Mouse (Mus musculus): ENCODE results near the gene Rnaseh2b.

Rnaseh2b gene

DNA sequence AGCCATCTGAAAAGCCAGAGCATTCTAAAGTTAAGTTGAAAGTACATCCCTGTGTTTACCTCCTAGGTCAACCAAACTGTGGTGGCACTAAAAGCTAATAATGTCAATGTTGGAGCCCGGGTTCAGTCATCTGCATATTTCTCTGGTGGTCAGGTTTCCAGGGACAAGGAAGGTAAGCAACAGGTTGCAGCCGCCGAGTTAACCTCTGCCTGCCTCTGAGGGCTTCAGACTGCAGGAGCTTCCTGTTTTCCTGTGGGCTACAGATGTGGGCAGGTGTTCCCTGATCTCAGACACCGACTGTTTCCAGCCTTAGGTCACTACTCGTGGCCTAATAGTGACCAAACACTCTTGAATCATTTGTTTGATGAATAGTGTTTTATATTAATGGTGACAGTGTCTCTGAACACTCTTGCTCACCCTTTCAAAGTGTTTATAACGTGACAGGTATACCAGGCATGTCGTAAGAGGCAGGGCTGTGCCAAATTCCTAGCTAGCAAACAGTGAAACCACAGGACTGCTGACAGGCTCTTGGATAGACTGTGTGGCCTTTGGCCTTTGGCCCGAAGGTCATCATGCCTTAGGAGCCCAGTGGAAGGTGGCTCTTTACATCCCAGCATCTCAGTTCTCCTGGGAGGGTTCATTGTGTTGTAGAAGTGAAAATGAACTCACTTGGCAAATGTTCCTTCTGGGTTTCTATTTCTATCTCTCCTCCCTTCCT lies 69.0 kb downstream of the Rnaseh2b start:
- no peak for DNase-seq (ENCODE audit: low spot score in 2 of 2)

- no peak for DNase-seq (ENCODE audit: low spot score in 2 of 2)
These were observed 71.4 kb downstream of the Rnaseh2b start for GRCm38 (mm10) chr14:62363774-62364173.

DNA sequence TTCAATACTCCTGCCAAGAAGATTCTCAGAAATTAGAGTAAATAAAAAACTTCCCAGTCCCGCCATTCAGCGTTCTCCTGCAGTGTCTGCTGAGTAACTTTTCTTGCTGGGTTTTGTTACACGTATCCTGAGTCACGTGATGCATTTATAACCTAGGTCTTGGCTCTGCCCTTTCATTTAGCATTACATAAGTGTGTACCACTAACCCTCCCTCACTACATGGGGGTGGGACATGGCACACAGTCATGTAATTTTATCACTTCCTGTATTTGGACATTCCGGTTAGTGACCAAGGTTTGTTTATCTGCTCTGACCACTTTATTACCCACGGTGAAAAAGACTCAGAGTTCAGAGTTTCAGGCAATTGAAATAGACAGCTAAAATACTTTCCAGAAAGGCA lies 78.4 kb downstream of the Rnaseh2b start:
- DNase-seq (ENCODE audit: low spot score in 2 of 2), result no peak

DNA sequence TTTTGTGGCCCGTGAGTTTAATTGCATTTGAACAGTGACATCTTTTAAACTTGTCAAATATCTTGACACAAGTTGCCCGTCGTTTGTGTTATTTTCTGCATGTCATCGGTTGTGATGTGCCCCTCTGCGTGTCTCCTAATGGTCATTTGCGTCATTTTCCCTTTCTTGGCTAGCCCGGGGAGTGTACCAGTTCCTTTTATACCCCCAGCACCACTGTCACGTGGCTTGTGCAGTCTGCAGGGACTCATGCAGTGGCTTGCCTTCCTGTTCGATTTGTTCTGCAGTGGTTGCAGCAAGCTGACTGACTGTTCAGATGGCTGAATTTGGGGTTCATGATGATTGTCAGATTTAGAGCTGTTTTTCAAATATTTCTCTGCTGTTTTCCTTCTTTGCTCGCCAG lies 81.6 kb downstream of the Rnaseh2b start:
- DNase-seq (ENCODE audit: low spot score in 2 of 2), result no peak

DNA sequence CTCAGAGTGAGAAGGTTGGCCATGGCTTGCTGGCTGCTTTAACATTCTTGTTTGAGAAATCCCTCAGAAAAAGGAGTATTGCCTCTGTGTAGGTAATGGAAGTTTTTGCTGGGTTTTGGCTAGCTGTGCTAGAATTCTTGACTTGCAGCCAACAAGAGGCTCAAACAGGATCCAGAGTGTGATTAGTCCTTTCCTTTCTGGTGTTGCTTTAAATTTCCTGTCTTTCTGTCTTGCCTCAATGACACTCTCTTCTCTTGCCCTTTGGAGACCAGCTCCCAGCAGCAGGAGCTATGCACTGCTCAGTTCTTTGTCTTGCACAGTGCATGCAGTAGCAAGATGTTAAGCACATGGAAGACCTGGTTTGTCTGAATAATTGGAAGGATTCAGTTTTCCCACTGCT lies 83.3 kb downstream of the Rnaseh2b start:
- no peak for DNase-seq (ENCODE audit: low spot score in 2 of 2)

DNA sequence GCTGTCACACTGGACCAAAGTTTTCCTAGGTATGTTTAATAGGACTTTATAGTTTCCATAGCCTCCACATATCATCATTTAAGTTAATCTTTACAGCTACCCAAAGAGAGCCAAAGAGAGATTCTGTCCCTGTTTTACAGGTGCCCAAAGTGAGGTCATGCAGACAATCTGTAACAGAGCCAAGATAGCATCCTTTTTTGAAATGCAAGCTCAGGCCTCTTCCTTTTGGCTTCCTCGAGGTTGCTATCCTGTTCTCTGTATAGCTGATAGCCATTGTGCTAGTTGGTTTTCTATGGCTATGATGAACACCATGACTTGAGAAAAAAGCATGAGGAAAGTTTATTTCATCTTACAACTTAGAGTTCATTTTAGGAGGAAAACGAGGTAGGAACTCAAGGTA lies 83.7 kb downstream of the Rnaseh2b start:
- no peak for DNase-seq (ENCODE audit: low spot score in 2 of 2)

- no peak for DNase-seq (ENCODE audit: low spot score in 2 of 2)
These were observed 87.0 kb downstream of the Rnaseh2b start for GRCm38 (mm10) chr14:62379391-62379790.

DNA sequence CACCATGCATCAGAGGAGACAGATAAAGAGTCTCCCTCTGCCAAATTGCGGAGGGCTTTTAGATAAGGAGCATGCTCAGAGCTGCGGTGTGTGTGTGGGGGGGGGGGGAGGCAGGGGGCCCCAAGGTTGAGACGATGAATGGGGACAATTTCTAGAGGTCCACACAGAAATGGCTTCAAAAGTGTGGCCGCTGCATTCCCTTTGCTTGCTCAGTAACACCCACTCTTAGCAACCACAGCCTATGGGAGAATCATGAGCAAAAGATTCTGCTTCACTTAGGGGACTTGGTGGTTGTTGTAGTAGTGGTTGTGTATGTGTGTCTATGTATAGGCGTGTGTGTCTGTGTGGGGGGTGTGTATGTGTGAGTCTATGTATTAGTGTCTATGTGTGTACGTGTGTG lies 88.2 kb downstream of the Rnaseh2b start:
- no peak for DNase-seq (ENCODE audit: low spot score in 2 of 2)

DNA sequence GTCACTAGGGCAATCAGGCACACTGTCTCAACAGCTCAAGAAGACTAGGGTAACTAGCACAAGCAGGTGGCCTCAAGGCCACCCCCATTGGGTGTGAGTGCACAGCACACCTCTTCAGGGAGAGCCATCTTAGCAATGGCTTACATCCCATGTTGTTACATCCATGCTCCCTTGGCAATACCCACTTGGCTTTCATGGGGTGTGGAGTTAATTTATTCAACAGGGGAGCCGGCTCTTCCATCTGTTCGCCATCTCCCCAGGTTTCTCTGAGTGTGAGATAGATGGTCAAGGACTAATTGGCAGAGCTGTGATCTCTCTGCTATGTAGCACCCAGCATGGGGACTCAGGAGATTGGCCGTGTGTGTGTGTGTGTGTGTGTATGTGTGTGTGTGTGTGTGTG lies 90.7 kb downstream of the Rnaseh2b start:
- DNase-seq (ENCODE audit: low spot score in 2 of 2), result no peak

DNA sequence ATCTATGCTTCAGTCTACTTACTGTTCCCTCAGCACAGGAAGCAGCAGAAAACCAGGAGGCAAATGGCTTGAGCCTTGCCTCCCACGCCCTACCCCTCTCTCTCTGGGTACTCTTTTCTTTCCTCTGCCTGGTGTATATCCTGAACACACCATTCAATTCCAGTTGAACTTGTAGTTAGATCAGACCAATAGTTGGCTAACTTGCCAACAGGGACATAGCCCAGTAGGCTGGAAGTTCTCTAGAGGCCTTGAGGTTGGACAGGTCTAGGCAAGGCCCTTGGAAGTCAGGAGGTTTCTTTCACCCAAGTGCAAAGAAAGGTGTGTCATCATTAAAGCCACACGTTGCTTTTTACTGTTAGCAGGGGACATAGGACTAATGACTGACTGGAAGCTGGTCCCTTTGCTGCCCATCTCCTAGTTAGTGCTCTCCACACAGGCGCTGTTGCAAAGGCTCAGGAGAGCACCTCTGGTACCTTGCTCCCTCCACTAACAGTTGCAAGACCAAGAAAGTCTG lies 91.5 kb downstream of the Rnaseh2b start:
- DNase-seq (ENCODE audit: low spot score in 2 of 2), result no peak

GRCm38 (mm10) chr14:62389064-62389728 lies 96.8 kb downstream of the Rnaseh2b start:
- peak; percentile 46 to 73 for DNase-seq (ENCODE audit: low spot score in 2 of 2)

- peak; percentile 26 to 33 for DNase-seq (ENCODE audit: low spot score in 2 of 2)
These were observed 97.5 kb downstream of the Rnaseh2b start for GRCm38 (mm10) chr14:62389729-62390536.

DNA sequence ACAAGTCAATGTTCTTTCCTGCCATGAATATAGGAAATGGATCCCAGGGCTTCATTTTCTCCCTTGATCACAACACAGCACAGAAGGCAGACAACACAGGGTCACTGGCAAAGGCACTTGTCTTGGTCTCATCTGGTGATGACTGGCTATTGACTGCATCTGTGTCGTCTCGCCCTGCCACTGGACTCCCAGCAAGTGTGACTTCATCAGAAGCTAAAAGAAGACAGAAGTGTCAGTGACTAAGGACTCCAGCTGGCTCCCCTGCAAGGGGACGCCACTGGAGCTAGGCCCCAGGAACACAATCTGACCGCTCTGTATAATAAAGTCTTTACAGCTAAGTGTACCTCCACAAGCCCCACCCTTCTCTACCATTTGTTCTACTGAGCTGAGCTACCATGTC lies 100.4 kb downstream of the Rnaseh2b start:
- DNase-seq (ENCODE audit: low spot score in 2 of 2), result no peak

GRCm38 (mm10) chr14:62395346-62395745 lies 103.0 kb downstream of the Rnaseh2b start:
- DNase-seq (ENCODE audit: low spot score in 2 of 2), result no peak

GRCm38 (mm10) chr14:62416007-62416741 lies 123.8 kb downstream of the Rnaseh2b start:
- peak; percentile 17 to 34 for DNase-seq (ENCODE audit: low spot score in 2 of 2)

GRCm38 (mm10) chr14:62416742-62417134 lies 124.3 kb downstream of the Rnaseh2b start:
- DNase-seq (ENCODE audit: low spot score in 2 of 2), result peak; percentile 22 to 30

DNA sequence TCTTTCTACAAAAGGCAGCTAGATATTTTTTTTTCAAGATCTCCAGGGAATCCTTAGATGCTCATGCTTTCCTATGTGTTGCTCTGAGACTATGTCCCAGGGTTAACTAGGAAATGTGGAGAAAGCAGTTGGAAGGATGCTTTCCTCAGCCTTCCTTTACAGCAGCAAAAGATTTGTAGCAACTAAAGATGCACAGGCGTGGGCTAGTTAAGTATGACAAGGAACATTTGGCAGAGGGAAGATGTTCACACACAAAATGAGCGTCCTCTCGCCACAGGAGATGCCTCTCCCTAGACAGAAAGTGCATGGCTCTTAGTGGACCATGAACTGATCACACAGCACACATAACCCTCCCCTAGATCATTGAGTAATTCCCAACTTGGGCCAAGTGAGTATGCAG lies 125.1 kb downstream of the Rnaseh2b start:
- DNase-seq (ENCODE audit: low spot score in 2 of 2), result peak; percentile 5 to 28

GRCm38 (mm10) chr14:62422265-62422664 lies 129.9 kb downstream of the Rnaseh2b start:
- DNase-seq (ENCODE audit: low spot score in 2 of 2), result no peak
